ENCODE assay signal across 11 mouse cellular contexts in genomic region chr4:45279292-45279691, GRCm38 (mm10). TPM values are rescaled to one million over a fixed set of nuclear protein-coding genes. Genes with fewer than 3 reads are reported as not detected.
DNase-seq lines count a peak whose midpoint lies in the region; ATAC-seq and TF ChIP-seq lines count a peak whose summit lies in the region.
"Had no signal": no experiment of that assay in that cellular context is flagged by ENCODE, and none has a peak within 500 bp of the region (broad histone marks: within the 10 kb centered on the region; RNA-seq: fewer than 3 reads in every experiment).

No protein-coding gene starts in this region.

- no peak overlapping the region for H3K27ac ChIP-seq in heart, embryonic 11.5 days (ENCODE audit: low read depth, low read length)
- no peak overlapping the region for H3K27ac ChIP-seq in liver, embryonic 14.5 days
- H3K27ac ChIP-seq in liver, embryonic 11.5 days (ENCODE audit: low read depth, low read length), result no peak overlapping the region
- no peak overlapping the region for H3K27ac ChIP-seq in olfactory bulb, adult 2 months (ENCODE audit: insufficient read depth, low read depth, low read length)
- H3K27ac ChIP-seq: embryonic facial prominence, embryonic 13.5 days; hindbrain, embryonic 13.5 days; limb, embryonic 15.5 days had no signal

- H3K27me3 ChIP-seq in heart, embryonic 11.5 days (ENCODE audit: control insufficient read depth, insufficient read depth, low read length), result no peaks in the 10 kb centered on the region; the same call in 1 of the 2 replicates
- H3K27me3 ChIP-seq in liver, embryonic 14.5 days (ENCODE audit: control insufficient read depth, insufficient read depth, low read length), result no peaks in the 10 kb centered on the region
- H3K27me3 ChIP-seq in liver, embryonic 11.5 days (replicated peaks; ENCODE audit: control insufficient read depth, insufficient read depth, low read length), result no peaks in the 10 kb centered on the region
- H3K27me3 ChIP-seq: embryonic facial prominence, embryonic 13.5 days; limb, embryonic 15.5 days had no signal

- H3K4me1 ChIP-seq in heart, embryonic 11.5 days (ENCODE audit: control insufficient read depth, insufficient read depth, low read length), result no peaks in the 10 kb centered on the region
- H3K4me1 ChIP-seq in liver, embryonic 14.5 days (replicated peaks; ENCODE audit: control insufficient read depth in 2 of 2, insufficient read depth in 2 of 2, low read length in 1 of 2), result no peaks in the 10 kb centered on the region
- H3K4me1 ChIP-seq in liver, embryonic 11.5 days (replicated peaks; ENCODE audit: control insufficient read depth, insufficient read depth, low read length), result no peaks in the 10 kb centered on the region
- no peaks in the 10 kb centered on the region for H3K4me1 ChIP-seq in olfactory bulb, adult 2 months (ENCODE audit: control insufficient read depth, insufficient read depth, low read length)
- H3K4me1 ChIP-seq: hindbrain, embryonic 13.5 days; limb, embryonic 15.5 days had no signal

- WGBS in heart, embryonic 11.5 days (ENCODE audit: insufficient replicate concordance), result 57% methylated on average over 8 of the region's 8 CpGs
- WGBS in liver, embryonic 14.5 days (ENCODE audit: insufficient replicate concordance), result 52% methylated on average over 8 of the region's 8 CpGs
- WGBS in liver, embryonic 11.5 days, result 59% methylated on average over 8 of the region's 8 CpGs
- 62% methylated on average over 8 of the region's 8 CpGs for WGBS in olfactory bulb, adult 2 months

- TF ChIP-seq EP300 in liver, embryonic 14.5 days (IDR thresholded peaks at IDR 0.05; ENCODE audit: low read depth), result no peak

- no peak for DNase-seq in heart, postnatal 25 days (ENCODE audit: low spot score)
- DNase-seq in liver, embryonic 14.5 days (ENCODE audit: low read depth in 3 of 3, low spot score in 3 of 3), result no peak
- no peak for DNase-seq in liver, embryonic 11.5 days (ENCODE audit: low spot score)
- DNase-seq in R1 (ENCODE audit: low read depth, low spot score), result peak; percentile 16
- DNase-seq in adrenal gland, adult 2 months, result no peak
- DNase-seq in gastrocnemius, postnatal 4 days (ENCODE audit: low spot score in 2 of 2), result no peak

- intact Hi-C loops in heart, postnatal 25 days (cut with DNase I), result no loop called here

- TF ChIP-seq POLR2A in olfactory bulb, adult 2 months (IDR thresholded peaks at IDR 0.05; ENCODE audit: insufficient read depth, low read depth, low read length), result no peak

- H3K36me3 ChIP-seq in heart, embryonic 11.5 days (ENCODE audit: control insufficient read depth, insufficient read depth, low read length), result no peaks in the 10 kb centered on the region; the same call in 1 of the 2 replicates
- no peaks in the 10 kb centered on the region for H3K36me3 ChIP-seq in liver, embryonic 14.5 days (replicated peaks; ENCODE audit: control insufficient read depth, insufficient read depth, low read depth)
- H3K36me3 ChIP-seq in liver, embryonic 11.5 days (ENCODE audit: control insufficient read depth, insufficient read depth, low read length), result no peaks in the 10 kb centered on the region; the same call in 1 of the 2 replicates
- H3K36me3 ChIP-seq: embryonic facial prominence, embryonic 13.5 days; hindbrain, embryonic 13.5 days; limb, embryonic 15.5 days had no signal

- H3K9me3 ChIP-seq in heart, embryonic 11.5 days (replicated peaks; ENCODE audit: control insufficient read depth, low read length), result no peaks in the 10 kb centered on the region
- no peaks in the 10 kb centered on the region for H3K9me3 ChIP-seq in liver, embryonic 14.5 days (ENCODE audit: control insufficient read depth, low read length)
- H3K9me3 ChIP-seq in liver, embryonic 11.5 days (ENCODE audit: control insufficient read depth, low read length), result no peaks in the 10 kb centered on the region
- H3K9me3 ChIP-seq: embryonic facial prominence, embryonic 13.5 days; hindbrain, embryonic 13.5 days; limb, embryonic 15.5 days had no signal

- no peak overlapping the region for H3K9ac ChIP-seq in heart, embryonic 11.5 days (ENCODE audit: low read depth, low read length)
- no peak overlapping the region for H3K9ac ChIP-seq in liver, embryonic 14.5 days (replicated peaks)
- no peak overlapping the region for H3K9ac ChIP-seq in liver, embryonic 11.5 days (ENCODE audit: low read depth, low read length)
- H3K9ac ChIP-seq: embryonic facial prominence, embryonic 13.5 days; hindbrain, embryonic 13.5 days; limb, embryonic 15.5 days had no signal

- TF ChIP-seq CTCF in liver, embryonic 14.5 days (IDR thresholded peaks at IDR 0.05; ENCODE audit: low read depth), result peak; percentile 40
- peak; percentile 6; the same call in 1 of the 2 replicates for TF ChIP-seq CTCF in olfactory bulb, adult 2 months (IDR thresholded peaks at IDR 0.05; ENCODE audit: insufficient read depth, low read depth, low read length)

- peak; percentile 39; the same call in 1 of the 2 replicates for ATAC-seq in heart, embryonic 11.5 days (replicated peaks; ENCODE audit: insufficient number of reproducible peaks, low FRiP score, low TSS enrichment)
- no peak for ATAC-seq in liver, embryonic 14.5 days (ENCODE audit: insufficient read depth)
- ATAC-seq in liver, embryonic 11.5 days (replicated peaks; ENCODE audit: low FRiP score), result no peak

- H3K4me3 ChIP-seq in heart, embryonic 11.5 days (ENCODE audit: low read depth, low read length), result no peak overlapping the region
- no peak overlapping the region for H3K4me3 ChIP-seq in liver, embryonic 14.5 days (ENCODE audit: insufficient read depth in 1 of 2, low read depth in 2 of 2, low read length in 2 of 2)
- H3K4me3 ChIP-seq in liver, embryonic 11.5 days (ENCODE audit: low read depth, low read length), result no peak overlapping the region
- no peak overlapping the region for H3K4me3 ChIP-seq in olfactory bulb, adult 2 months (ENCODE audit: insufficient read depth, low read depth, low read length)
- H3K4me3 ChIP-seq: embryonic facial prominence, embryonic 13.5 days; hindbrain, embryonic 13.5 days; limb, embryonic 15.5 days had no signal

- H3K4me2 ChIP-seq in heart, embryonic 11.5 days, result no peak overlapping the region
- H3K4me2 ChIP-seq in liver, embryonic 14.5 days (ENCODE audit: low read depth), result no peak overlapping the region
- no peak overlapping the region for H3K4me2 ChIP-seq in liver, embryonic 11.5 days
- H3K4me2 ChIP-seq: embryonic facial prominence, embryonic 13.5 days; hindbrain, embryonic 13.5 days; limb, embryonic 15.5 days had no signal

RNA-seq across cellular contexts. Expression of gene Trmt10b, which starts 17.6 kb away (rescaled TPM):
- polyA plus RNA-seq in heart, embryonic 11.5 days (2014; fragmentation: Nextera tagmentation; extraction: Ambion mirVana), result 13.3 and 14.0 TPM in 2 replicates
- total RNA-seq in heart, postnatal 25 days (2021), result 1 to 10 TPM; 3.5 to 6.2 TPM
- 1.3 and 2.5 TPM in 2 replicates for polyA plus RNA-seq in liver, embryonic 14.5 days (2012; rRNA removed)
- polyA plus RNA-seq in liver, embryonic 14.5 days (2014; fragmentation: Nextera tagmentation; extraction: Ambion mirVana), result 4.8 and 5.7 TPM in 2 replicates
- polyA plus RNA-seq in liver, embryonic 11.5 days (2014; fragmentation: Nextera tagmentation; extraction: Ambion mirVana), result 16.5 and 17.8 TPM in 2 replicates
- not detected in 2 replicates for polyA plus RNA-seq in olfactory bulb, adult 2 months (2012; ENCODE audit: insufficient read depth, insufficient read length, low replicate concordance, missing spikeins)
- total RNA-seq in adrenal gland, adult 2 months (2021), result 10 to 100 TPM in 1 of 2 experiments, 1 to 10 TPM in 1; 8.7 to 12.8 TPM
- polyA plus RNA-seq in adrenal gland, adult 2 months (2012; rRNA removed), result 0.48 and 0.70 TPM in 2 replicates
- 1 to 10 TPM; 5.0 to 6.2 TPM for total RNA-seq in gastrocnemius, postnatal 4 days (2021)
